Mouse (Mus musculus): ENCODE data around the gene Vps29.
A peak's percentile ranks its signal among the peaks of the same experiment; 100 is the strongest.
"Not testable (repeated sequence)": the region's sequence is repeated elsewhere in the genome, so short reads cannot be mapped to it uniquely, and the experiment has no call there.

Gene Vps29

DNA sequence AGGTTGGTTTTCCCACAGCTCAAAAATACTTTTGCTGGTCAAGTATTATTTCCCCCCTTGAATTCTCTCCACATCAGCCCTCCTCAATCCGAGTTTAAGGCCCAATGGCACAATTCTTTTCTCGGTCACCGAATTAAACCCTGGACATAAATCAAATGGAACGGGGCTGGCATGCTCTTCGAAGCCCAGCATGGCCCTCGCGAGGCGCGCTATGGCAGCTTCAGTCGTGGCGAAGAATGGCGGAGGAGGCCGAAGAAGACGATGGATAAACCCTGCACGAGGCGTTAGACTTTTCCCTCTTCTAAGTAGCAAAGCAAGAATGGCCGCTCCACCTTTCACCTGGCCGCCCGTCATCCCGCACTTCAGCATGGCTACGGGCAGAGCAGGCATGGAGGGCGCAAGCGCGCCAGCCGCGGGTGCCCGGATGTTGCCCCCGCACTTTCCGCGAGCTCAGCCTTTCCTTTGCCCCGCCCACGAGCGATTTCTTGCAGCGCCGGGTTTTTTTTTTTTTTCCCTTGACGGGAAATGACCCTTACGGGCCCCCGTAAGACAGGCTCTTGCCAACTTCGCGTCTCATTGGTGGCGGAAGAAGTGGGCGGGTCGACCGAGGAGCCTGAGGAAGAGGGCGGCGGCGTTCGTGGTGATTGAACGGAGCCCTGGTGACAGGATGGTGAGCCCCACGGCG, at the start of gene Vps29, which contains the start of gene Rad9b:
Gene Vps29 (plus strand): TSS at position 563 of the 685 bp plus-strand sequence.
Gene Rad9b (minus strand): TSS at position 427 of the 685 bp plus-strand sequence.
- peak; percentile 98 for DNase-seq (ENCODE audit: low spot score)

DNA sequence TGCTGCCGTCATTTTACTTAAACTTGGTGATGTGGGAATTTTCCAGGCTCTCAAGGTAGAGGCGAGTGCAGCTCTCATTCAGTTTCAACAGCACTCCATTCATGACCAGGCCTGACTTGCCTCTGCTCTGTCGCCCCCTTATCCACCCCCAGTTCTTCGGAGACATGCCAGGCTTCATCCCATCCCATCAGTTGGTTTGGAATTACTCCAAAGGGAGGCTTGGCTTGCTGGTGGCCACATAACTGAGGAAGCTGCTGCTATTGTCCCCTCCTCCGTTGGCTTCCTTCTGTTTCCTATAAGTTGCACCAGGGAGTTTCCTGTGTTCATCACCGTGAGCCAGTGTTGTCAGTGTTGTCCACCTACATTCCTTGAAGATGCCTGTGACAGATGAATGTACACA, 49.6 kb upstream of the Vps29 start:
- DNase-seq (ENCODE audit: low spot score), result no peak

GRCm38 (mm10) chr5:122305472-122305871, 48.7 kb upstream of the Vps29 start:
- DNase-seq (ENCODE audit: low spot score), result no peak

- no peak for DNase-seq (ENCODE audit: low spot score)
Observed at GRCm38 (mm10) chr5:122306536-122306935, 47.6 kb upstream of the Vps29 start.

DNA sequence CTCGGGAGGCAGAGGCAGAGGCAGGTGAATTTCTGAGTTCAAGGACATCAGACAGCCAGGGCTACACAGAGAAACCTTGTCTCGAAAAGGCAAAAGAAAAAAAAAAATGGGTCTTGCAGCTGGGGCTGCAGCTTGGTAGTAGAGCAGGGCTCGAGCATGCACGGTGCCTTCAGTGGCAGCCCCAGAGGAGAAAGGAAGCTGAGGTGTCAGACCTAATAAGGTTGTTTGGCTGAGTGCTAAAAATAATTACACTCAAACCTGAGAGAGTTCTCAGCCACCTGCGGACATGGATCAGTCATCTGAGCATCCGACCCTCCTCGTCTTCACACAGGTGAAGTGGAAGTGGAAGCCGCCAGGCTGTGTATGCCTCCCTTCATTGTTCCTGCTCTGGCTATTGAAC, 43.5 kb upstream of the Vps29 start:
- DNase-seq (ENCODE audit: low spot score), result no peak

DNA sequence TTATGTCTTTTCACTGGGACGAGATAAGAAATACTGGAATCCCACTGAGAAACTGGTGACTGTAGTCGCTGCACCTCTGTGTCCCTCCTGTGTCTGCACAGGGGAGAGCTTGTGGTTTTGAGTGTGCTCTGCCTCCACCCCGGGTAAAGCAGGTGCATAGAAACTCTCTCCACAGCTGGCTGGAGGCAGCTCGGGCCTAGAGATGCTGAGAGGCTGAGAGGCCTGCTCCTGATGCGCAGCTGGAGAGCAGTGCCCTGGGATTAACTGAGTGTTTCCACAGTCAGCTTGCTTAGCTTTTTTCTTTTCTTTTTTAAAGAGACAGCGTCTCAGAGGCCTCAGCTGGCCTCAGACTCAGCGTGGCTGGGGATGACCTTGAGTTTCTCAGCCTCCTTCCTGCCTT, 42.5 kb upstream of the Vps29 start:
- DNase-seq (ENCODE audit: low spot score), result no peak

DNA sequence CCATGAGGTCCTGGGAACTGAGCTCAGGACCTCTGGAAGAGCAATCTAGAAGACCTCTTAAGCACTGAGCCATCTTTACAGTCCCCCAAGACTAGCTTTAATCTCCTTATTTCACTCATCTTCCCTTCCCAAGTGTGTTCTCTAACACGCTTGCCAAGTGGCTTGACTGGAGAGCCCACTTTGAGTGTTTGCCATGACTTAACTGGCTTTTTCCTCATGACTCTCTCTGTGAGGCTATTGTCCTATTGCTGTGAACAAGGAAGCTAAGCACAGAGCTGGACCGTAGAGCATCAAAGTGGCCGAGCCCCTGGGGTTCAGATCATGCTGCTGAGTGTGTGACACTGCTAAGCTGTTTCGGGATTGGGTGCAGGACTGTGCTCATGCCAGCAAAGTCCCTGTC, 41.8 kb upstream of the Vps29 start:
- DNase-seq (ENCODE audit: low spot score), result no peak

DNA sequence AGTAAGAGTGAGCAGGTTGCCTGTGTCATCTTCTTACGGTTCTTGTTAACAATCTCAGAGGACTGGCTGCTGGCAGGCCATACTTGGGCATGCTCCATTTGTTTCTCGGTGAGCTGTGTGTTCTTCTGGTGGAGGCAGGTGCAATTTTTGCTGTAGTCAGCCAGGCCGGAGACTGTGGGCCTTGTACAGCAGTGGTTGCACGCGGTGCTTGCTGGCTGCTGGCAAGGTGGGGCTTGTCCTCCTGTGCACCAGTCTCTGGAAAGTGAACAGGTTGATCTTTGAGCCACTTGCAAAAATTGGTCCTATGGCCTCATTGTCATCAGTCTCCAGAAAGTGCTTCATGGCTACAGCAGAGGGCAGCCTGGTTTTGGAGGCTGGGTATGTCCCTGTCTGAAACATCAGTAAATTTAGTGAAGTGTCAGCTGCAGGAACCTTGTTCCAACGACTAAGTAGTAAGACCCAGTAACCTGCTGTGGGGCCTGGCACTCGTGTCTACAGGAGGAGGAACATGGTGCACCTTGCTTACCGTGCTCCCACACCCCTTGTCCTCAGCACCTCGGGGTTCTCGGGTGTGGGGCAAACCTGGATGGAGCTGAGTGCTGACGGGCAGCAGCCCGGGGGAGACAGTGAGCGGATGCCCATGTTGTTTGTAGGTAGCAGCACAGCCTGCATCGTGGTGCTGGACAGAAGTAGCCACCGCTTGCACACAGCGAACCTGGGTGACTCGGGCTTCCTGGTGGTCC, 41.1 kb upstream of the Vps29 start:
- DNase-seq (ENCODE audit: low spot score), result no peak

GRCm38 (mm10) chr5:122314966-122315667, 39.1 kb upstream of the Vps29 start:
- peak; percentile 87 for DNase-seq (ENCODE audit: low spot score)

- no peak for DNase-seq (ENCODE audit: low spot score)
Observed at GRCm38 (mm10) chr5:122317329-122318045, 36.7 kb upstream of the Vps29 start.

- DNase-seq (ENCODE audit: low spot score), result no peak
Observed at GRCm38 (mm10) chr5:122318100-122318499, 36.1 kb upstream of the Vps29 start.

GRCm38 (mm10) chr5:122318976-122319375, 35.2 kb upstream of the Vps29 start:
- DNase-seq (ENCODE audit: low spot score), result not testable (repeated sequence)

- DNase-seq (ENCODE audit: low spot score), result no peak
Observed at GRCm38 (mm10) chr5:122319474-122320204, 34.5 kb upstream of the Vps29 start.

DNA sequence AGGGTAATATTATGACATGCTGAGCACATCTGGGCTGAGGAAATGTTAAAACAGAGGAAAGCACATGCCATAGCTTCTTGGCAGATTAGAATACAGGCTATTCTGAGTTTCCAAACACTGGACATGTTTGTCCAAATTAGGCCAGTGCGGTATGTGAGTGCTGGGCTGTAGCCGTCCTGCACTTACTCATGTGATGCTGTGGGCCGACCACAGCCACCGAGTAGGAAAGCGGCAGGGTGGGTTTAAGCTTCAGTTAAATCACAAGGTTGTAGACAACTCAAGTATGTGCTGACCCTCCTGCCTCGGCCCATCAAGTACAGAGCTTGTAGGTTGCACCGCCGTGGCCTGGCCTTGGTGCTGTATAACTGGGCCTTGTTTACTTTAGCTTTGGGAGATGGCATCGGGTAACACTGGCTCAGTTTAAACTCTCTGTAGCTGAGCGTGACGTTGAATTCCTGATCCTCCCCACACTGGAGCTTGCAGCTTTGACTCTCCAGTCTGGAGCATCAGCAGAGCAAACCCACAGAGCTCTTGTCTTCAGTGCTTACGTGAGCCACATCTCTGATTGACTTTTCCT, 33.9 kb upstream of the Vps29 start:
- no peak for DNase-seq (ENCODE audit: low spot score)

DNA sequence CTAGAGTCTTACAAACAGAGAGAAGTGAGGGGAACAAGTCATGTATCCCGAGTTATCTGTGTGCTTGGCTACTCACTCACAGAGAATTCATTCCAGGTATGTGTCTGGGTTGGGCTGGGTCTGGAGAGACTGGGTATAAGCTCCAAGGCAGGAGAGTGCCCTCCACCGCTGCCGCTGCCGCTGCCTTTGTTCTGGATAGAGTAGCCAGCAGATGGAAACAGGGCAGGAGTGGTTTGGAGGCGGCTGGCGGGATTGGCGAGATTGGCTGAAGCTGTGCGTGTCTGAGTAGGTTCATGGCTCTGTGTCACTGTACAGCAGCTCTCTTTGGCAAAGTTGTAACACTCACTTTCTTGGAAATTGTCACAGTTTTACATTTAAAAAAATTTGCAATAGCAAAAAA, 30.6 kb upstream of the Vps29 start:
- DNase-seq (ENCODE audit: low spot score), result no peak

GRCm38 (mm10) chr5:122324608-122325431, 29.3 kb upstream of the Vps29 start:
- DNase-seq (ENCODE audit: low spot score), result no peak

DNA sequence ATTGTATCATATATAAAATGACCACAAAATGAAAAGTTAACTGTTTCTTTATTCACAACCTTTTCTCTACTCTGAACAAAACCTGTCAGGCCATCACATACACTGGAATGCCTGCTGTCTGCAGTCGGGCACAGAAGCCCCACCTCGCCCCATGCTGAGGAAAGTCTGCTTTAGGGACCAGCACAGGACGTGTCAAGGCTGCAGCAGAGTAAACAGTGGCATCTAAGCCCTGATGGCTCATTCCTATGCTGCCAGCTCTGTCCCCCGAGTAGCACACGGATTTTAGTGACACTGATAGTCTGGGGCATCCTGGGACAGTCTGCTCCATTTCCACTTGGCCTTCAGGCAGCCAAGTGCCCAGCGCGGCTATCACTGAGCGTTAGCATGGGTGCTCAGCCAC, 28.7 kb upstream of the Vps29 start:
- DNase-seq (ENCODE audit: low spot score), result no peak

DNA sequence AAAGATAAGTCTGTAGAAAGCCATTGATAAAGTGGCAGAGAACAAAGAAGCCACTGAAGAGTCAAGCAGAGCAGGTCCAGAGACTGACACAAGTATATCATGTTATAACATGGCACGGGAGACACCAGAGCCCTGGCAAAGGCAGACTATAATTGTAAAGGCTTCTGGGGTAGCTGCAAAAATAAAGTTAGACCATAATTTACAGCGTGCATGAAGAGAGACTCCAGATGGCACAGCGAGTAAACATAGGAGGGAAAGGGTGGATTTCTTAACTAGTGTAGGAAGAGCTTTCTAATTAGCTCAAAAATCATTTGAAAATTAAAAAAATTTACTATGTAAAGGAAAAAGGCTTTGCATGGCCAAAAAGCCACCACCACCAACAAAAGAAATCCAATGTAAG, 26.9 kb upstream of the Vps29 start:
- DNase-seq (ENCODE audit: low spot score), result no peak

GRCm38 (mm10) chr5:122330269-122330668, 23.9 kb upstream of the Vps29 start:
- no peak for DNase-seq (ENCODE audit: low spot score)

- DNase-seq (ENCODE audit: low spot score), result no peak
Observed at GRCm38 (mm10) chr5:122334682-122335081, 19.5 kb upstream of the Vps29 start.
